Mouse (Mus musculus) adrenal gland, postnatal 4 days (tissue): Measurements from ENCODE around the gene Prkag1. TPM values are rescaled to one million over a fixed set of nuclear protein-coding genes. Genes with fewer than 3 reads are reported as not detected.

Experiments
- DNase-seq, 2 experiments: peaks; one replicate each; pipeline ENCODE4 v3.0.0; 2021 to 2022; ENCODE audit warnings: low spot score in 2 of 2, mixed read lengths in 2 of 2
- long read RNA-seq, 2 experiments: library from polyadenylated mRNA; stranded (forward); transcript quantifications; one replicate each; pipeline ENCODE4 v2.0.0; 2021
- total RNA-seq, 2 experiments: library from RNA; stranded (reverse); gene quantifications; 2 replicates each; pipeline ENCODE4 v1.2.3; 2021

Prkag1 gene
- 10 to 100 TPM; 66.4 to 68.2 TPM for total RNA-seq
- long read RNA-seq, experiment 1, transcript Prkag1-201 (12 exons, 1,652 nt): major isoform, 64 of 84 reads
- long read RNA-seq, experiment 1, partial matches to known transcripts: 3 of 84 reads
- long read RNA-seq, experiment 1, other reads (novel, unspliced or antisense): 17 of 84 reads
- long read RNA-seq, experiment 2, transcript Prkag1-201 (12 exons, 1,652 nt): major isoform, 78 of 114 reads
- long read RNA-seq, experiment 2, partial matches to known transcripts: 21 of 114 reads
- long read RNA-seq, experiment 2, other reads (novel, unspliced or antisense): 15 of 114 reads

DNA sequence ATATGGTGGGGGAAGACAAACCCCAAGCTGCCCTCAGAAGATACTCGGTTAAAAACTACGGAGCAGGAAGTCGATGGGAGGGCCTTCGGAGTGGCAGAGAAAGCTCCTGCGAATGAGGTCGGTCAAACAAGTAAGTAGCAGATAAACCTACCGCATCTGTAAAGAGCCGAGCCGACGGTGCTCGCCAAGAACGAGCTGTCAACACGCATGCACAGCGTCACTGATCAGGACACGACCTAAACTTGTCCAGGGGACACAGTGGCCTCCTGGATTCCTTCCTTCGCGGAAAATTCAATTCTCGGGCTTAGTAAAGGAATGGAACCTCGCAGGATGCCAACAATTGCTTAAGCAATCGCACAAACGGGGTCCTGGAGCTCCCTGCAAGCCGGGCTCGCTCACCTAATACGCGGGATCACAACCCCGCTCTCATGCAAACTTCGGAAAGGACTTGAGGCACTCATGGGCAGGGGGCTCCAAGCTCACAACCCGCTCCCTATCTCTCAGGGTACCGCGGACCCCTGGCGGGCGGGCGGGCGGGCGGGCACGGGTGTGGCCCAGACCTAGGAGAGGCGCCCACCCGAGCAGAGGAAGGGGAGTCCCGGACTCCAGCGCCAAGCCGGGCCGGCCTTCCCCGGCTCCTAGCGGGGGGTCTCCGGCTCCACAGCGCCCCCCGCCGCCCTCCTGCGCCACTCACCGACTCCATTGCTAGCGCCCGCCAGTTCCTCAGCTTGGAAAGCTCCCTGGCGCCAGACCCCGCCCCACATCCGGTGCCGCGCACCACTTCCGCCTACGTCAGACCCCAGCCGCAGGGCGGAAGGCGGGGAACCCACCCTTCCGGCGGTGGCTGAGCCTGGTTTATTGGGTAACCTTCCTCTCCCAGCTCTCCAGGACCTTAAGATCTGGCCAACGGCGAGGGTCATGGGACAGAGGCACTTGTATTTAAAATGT is at the start of gene Prkag1:
TSS of gene Prkag1 (minus strand) at position 786 of the 948 bp plus-strand sequence.
- peak; percentile 95 for DNase-seq

DNA sequence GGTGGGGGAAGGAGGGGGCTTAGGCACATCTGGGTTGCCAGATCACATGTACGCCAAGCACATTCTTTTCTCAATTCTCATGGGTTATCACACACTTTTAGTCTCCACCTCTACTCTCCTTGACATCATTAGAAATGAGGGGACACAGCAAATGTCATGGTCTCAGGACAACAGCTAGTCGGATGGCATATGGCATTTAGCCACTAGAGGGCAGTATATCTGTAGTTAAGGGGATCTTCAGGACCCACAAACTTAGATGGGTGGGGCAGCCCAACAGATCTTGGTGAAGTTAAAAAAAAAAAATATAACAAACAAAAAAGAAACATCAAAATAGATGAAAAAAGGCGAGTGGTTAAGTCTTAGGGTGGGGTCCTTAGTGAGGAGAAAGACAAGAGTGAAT is 46.0 kb upstream of the Prkag1 start:
- DNase-seq: no peak

- peak; percentile 68 to 82 for DNase-seq
Observed at GRCm38 (mm10) chr15:98871916-98872888, 40.9 kb upstream of the Prkag1 start.

DNA sequence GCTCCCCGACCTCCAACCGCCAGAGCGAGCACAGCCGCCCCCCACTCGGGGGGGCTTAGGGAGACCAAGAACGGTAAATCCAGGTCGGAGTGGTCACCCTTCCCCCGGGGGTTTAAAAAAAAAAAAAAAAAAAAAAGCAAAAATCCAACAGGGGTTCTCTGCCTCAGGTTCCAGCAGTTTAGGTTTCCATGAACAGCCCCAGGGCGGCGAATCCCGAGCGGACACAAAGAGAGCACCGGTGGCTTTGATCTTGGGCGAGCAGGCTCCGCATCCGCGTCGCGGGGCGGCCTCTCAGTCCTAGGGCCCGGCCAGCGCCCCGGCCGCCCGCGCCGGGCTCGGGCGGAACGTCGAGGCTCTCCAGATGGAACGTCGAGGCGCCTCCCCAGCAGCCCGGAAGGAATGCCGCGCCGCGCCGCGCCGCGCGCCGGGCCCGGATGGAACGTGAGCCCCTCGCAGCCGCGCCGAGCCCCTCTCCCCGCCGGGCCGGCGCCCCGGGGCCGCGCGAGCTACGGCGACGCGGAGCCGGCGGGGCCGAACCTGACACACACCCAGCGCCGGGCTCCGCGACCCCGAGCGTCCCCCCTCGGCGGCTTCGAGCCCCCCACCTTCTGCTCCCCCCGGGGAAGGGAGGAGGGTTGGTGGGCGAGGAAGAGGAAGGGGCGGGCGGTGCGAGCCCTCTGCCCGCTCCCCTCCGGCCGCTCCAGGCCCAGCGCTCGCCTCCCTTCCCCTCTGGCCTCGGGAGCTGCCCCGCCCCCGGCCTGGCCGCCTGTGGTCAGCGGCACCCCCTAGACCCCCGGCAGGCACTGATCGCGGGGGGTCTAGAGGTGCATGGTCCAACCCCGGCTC is 40.0 kb upstream of the Prkag1 start, which contains the start of gene Kmt2d:
TSS of gene Kmt2d (minus strand) at position 135 of the 846 bp plus-strand sequence.
- DNase-seq: no peak

DNA sequence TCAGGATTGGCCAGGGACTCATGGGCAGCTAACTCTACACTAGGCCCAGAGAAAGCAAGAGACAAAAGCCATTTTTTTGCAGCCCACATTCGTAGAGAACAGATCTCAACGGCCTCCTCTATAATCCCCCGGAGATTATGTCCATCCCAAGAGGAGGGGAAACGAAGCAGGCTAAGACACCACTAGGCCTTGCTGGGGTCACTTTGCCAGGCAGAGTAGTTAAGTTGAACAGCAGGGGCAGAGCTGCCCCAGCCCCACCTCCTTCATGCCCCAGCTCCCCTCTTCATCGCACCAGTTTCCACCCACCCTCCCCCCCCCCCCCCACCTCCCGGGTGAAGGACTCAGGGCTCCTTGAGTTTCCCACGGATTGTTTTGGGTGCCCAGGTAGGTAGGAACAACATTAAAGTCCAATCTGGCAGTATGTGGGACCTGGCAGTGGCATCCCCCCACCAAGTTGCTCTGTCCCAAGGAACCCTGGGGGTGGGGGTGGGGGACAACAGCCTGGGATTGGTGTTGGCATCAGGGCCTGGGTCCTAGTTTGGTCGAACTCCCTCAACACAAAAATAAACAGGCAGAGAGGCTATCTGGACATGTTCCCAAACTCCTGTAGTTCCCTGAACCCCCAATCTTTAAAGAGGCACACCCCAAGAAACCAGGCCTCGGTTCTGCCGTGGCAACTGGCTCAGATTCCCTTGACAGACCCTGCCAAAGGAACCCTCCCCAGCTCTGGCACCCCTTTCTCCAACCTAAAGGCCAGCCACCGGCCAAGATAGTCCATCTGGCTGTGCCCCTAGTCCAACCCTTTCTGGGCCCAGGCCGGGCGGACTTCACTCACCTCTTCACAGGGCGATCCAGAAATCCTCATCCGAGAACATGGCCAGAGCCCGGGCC is 39.1 kb upstream of the Prkag1 start:
- no peak for DNase-seq

GRCm38 (mm10) chr15:98869342-98870178 is 38.2 kb upstream of the Prkag1 start:
- no peak for DNase-seq

DNA sequence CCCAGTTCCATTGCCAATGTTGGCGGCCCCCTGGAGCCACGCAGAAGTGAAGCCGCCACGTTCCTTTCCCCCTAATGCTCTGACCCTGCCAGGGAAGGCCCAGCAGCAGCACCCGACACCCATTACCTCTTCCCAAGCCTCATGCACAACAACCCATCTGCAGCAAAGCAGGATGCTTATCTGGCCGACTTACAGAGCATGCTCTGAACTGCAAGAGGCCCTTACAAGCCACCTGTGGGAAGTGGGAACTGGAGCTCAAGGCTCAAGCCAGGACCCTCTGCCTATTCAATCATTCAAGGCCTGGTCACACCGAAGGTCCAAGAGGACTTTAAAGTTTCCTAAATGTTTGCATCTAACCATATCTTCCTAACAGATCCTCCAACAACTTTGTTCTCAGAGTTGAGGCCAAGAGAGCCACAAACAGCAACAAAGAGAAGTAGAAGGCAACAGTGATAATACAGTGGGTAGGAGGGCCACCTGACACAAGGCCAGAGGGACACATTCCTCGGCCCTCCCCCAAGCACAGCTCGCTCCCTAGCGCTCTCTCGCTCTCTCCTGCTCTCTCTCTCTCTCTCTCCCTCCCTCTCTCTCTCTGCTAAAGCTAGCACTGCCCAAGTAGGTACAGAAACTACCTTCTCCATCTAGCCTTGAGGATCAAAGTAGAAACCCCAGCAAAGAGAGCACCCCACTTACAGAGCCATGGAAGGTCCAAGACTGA is 37.2 kb upstream of the Prkag1 start:
- DNase-seq: no peak

DNA sequence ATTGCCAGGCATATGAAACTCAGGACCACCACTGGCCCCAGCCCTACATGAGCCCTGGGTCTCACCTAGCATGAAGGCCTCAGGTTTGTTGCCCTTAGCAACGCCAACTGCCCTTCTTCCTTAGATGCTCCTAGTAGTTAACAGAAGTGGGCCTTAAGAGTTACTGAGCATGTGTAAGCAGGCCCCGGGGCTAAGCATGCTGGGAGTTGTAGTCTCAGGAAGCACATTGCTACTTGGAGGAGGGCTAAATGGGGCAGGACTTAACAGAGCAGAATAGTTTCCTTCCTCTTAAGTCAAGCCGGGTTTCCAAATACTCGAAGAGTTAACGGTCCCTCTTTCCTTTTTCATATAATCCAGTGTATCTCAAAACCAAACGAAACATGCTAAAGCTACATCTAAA is 36.0 kb upstream of the Prkag1 start:
- DNase-seq: no peak

- no peak for DNase-seq
Observed at GRCm38 (mm10) chr15:98866501-98866900, 35.2 kb upstream of the Prkag1 start.

DNA sequence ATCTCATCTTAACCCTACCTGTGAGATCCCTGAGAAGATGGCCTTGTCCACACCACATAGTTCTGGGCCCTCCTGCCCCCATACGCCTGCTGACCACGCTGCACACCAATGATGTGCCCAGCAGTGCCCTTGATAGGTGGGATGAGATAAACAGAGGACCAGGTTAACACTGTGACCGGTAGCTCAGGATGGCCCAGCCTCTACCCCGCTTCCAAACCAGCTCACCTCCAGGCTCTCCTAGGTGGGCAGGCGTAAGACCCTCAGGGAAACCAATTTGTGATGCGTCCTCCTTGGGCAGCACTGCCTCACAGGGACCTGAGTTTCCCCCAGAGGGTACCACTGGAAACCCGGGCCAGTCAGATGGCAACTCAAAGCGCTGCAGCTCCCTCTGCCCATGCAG is 34.5 kb upstream of the Prkag1 start:
- DNase-seq: no peak

DNA sequence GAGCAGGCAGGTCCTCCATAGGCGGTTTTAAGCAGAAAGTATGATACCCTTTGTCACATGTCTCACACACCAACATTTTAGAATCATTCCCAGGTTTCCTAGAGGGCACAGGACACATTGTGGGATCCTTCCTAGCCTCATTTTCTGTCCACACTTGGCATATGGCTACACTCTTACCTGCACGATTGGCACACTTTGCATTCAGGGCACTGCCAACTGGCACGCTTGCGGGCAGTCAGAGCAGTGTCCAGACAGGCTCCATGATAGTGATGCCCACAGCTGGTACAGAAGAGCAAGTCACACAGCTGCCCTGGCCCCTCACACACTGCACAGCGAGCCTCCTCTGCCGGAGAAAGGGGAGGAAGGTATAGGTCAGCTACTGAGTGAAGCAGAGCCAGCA is 33.6 kb upstream of the Prkag1 start:
- DNase-seq: no peak

DNA sequence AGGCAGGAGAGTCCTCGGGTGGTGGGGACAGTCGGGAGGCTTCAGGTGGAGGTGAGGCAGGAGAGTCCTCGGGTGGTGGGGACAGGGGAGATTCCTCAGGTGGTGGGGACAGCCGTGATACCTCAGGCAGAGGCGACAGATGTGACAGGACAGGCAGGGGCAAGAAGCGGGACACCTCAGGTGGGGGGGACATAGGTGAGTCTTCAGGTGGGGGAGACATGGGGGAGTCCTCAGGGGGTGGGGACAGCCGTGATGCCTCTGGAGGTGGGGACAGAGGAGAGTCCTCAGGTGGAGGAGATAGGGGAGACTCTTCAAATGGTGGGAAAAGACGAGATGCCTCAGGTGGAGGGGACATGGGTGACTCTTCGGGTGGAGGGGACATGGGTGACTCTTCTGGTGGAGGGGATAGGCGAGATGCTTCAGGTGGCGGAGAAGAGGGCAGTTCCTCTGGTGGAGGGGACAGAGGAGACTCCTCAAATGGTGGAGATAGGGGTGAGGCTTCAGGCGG is 32.2 kb upstream of the Prkag1 start:
- no peak for DNase-seq

GRCm38 (mm10) chr15:98861701-98862410 is 30.5 kb upstream of the Prkag1 start:
- no peak for DNase-seq

GRCm38 (mm10) chr15:98860921-98861320 is 29.6 kb upstream of the Prkag1 start:
- no peak for DNase-seq

GRCm38 (mm10) chr15:98859319-98860043 is 28.2 kb upstream of the Prkag1 start:
- no peak for DNase-seq

GRCm38 (mm10) chr15:98854214-98854613 is 22.9 kb upstream of the Prkag1 start:
- no peak for DNase-seq
